Mouse (Mus musculus) small intestine, adult 2 months (tissue): Measurements from ENCODE around the gene Tox2. TPM values are rescaled to one million over a fixed set of nuclear protein-coding genes. Genes with fewer than 3 reads are reported as not detected.
A peak's percentile ranks its signal among the peaks of the same experiment; 100 is the strongest.

Source experiments
- H3K27ac ChIP-seq: fragments of 200-500 bp; 2 replicates; pipeline ENCODE4 v1.5.1; 2012; ENCODE audit warnings: low read depth, low read length, control low read depth, inconsistent platforms; ENCODE audit not compliant: insufficient read depth
- H3K27me3 ChIP-seq: fragments of 200-500 bp; 2 replicates; pipeline ENCODE4 v1.6.1; 2012; ENCODE audit warnings: mild to moderate bottlenecking, moderate library complexity, low read length, inconsistent platforms; ENCODE audit not compliant: control insufficient read depth, insufficient read depth
- H3K36me3 ChIP-seq: fragments of 200-500 bp; 2 replicates; pipeline ENCODE4 v1.6.1; 2012; ENCODE audit warnings: mild to moderate bottlenecking, low read length, control low read depth, inconsistent platforms; ENCODE audit not compliant: control insufficient read depth, insufficient read depth
- H3K4me1 ChIP-seq: fragments of 200-500 bp; 2 replicates; pipeline ENCODE4 v1.6.1; 2012; ENCODE audit warnings: low read length, inconsistent platforms, mixed read lengths; ENCODE audit not compliant: control insufficient read depth, insufficient read depth, insufficient read length
- H3K4me3 ChIP-seq: fragments of 200-500 bp; 2 replicates; pipeline ENCODE4 v1.5.1; 2012; ENCODE audit warnings: low read depth, mild to moderate bottlenecking, control low read depth, inconsistent platforms, low read length, moderate library complexity
- CTCF ChIP-seq: fragments of 200-500 bp; IDR thresholded peaks from 2 replicates; pipeline ENCODE4 v1.5.1; 2012; ENCODE audit warnings: low read depth, mild to moderate bottlenecking, control low read depth, inconsistent platforms, low read length, moderate library complexity, mixed read lengths; ENCODE audit not compliant: insufficient replicate concordance, insufficient read length; ENCODE audit errors: extremely low read depth
- POLR2A ChIP-seq: fragments of 200-500 bp; IDR thresholded peaks from 2 replicates; pipeline ENCODE4 v1.6.1; 2012; ENCODE audit warnings: low read depth, mild to moderate bottlenecking, control low read depth, inconsistent platforms, low read length, moderate library complexity
- WGBS: fragments of 180-500 bp; shearing (Covaris S2); methylation state at CpG from one replicate; pipeline ENCODE4 v1.1.7; 2018; 5-methylcytosine and 5-hydroxymethylcytosine counted together
- polyA plus RNA-seq: library from polyadenylated mRNA; depleted of rRNA; stranded (reverse); fragments of >200 nt; gene quantifications from 2 replicates; pipeline ENCODE4 v1.2.3, GENCODE M21; 2012

Tox2 gene
- polyA plus RNA-seq, 1 experiment = 15.1 TPM

DNA sequence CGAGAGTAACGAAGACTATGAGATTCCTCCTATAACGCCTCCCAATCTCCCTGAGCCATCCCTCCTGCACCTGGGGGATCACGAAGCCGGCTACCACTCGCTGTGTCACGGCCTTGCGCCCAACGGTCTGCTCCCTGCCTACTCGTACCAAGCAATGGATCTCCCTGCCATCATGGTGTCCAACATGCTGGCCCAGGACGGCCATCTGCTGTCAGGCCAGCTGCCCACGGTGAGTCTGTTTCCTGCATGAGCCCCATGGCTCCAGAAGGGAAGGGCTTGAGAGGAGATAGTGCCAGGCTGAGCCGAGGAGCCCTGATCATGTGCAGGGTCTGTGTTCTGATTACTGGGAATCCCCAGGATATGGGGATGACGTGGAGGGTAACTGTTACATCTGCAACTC lies 73.1 kb downstream of the Tox2 start:
- no peak for TF ChIP-seq CTCF
- TF ChIP-seq POLR2A = no peak
- H3K4me3 ChIP-seq = no peak overlapping the region
- no peak overlapping the region for H3K27ac ChIP-seq
- no peaks in the 10 kb centered on the region for H3K36me3 ChIP-seq
- peaks cover 3% of the 10 kb centered on the region; the same call in 1 of the 2 replicates for H3K27me3 ChIP-seq
- peaks cover 5% of the 10 kb centered on the region; the same call in 1 of the 2 replicates for H3K4me1 ChIP-seq
- 94% methylated on average over 14 of the region's 14 CpGs for WGBS

DNA sequence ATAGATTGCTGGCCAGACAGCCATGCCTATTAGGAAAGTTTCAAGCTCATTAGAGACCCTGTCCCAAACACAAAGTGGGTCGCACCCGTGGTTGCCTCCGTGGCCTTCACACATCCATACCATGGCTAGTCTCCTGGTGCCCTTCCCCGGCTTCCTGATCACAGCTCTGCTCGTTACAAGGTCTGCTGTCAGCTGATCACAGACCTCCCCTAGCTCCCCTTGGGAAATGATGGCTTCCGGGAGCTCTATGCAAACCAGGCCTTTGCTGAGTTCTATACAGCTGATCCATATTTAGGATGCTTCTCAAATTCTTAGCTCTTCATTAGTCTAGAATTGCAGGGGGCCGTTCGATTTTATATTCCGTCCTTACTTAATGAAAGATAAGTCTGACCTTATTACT lies 75.1 kb downstream of the Tox2 start:
- Histone ChIP-seq H3K36me3 (no peaks in the 10 kb centered on the region), H3K27ac (no peak overlapping the region), H3K4me3 (no peak overlapping the region), H3K4me1 (peaks cover 5% of the 10 kb centered on the region; the same call in 1 of the 2 replicates), H3K27me3 (peaks cover 3% of the 10 kb centered on the region; the same call in 1 of the 2 replicates)
- WGBS = 50% methylated on average over 9 of the region's 9 CpGs
- TF ChIP-seq CTCF (no peak), POLR2A (no peak)

DNA sequence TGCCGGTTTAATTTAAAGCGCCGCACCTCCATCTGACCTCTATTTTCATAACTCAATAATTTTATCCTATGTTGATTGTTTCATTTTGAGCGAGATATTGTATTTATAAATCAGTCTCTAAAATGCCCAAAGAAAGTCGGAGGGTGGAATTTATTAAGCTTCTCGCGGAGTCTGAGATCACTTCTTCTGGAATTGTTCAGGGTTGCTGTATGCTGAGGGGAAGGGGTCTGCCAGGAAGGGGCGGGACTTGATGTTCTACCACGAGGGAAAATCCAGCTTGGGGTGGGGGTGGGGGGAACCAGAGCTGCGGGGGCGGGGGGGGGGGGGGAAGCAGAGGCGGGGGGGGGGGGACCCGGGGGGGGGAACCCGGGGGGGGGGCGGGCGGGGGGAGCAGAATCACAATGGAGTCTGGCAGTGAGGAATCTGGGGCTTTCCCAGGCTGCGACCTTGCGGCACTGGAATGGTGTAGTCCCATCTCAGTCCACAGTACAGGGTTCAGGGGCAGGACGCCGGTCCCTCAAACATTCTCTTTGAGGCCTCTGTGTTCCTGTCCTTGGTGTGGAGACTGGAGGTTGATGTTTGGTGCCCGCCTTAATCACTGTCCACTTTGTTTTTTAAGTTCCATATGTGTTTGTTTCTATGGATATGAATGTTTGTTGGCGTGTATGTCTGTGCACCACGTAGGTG lies 77.9 kb downstream of the Tox2 start:
- Histone ChIP-seq H3K36me3 (no peaks in the 10 kb centered on the region), H3K4me3 (no peak overlapping the region), H3K27me3 (peaks cover 3% of the 10 kb centered on the region; the same call in 1 of the 2 replicates), H3K4me1 (peaks cover 5% of the 10 kb centered on the region; the same call in 1 of the 2 replicates), H3K27ac (no peak overlapping the region)
- WGBS = 73% methylated on average over 16 of the region's 23 CpGs
- no peak for TF ChIP-seq POLR2A
- TF ChIP-seq CTCF = no peak

DNA sequence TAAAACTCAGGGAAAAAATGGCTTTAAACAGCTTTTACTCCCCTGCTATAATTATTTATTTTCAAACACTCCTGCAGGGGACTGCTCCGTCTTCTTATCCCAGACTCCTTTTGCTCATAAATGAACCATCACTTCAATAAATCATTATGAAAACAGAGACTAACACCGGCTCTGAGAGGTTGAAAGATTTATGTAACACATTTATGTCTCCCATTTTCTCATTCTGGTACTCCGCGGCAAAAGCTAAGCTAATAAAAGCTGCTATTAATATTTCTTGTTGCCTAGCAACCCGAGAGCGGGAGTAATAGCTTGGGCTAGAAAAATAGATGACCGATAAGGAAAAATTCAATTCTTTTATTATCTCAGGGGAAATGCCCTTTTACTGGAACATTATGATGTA lies 81.9 kb downstream of the Tox2 start:
- Histone ChIP-seq H3K27ac (no peak overlapping the region), H3K4me3 (no peak overlapping the region), H3K27me3 (no peaks in the 10 kb centered on the region), H3K4me1 (peaks cover 5% of the 10 kb centered on the region), H3K36me3 (no peaks in the 10 kb centered on the region)
- no peak for TF ChIP-seq POLR2A
- no peak for TF ChIP-seq CTCF
- 12% methylated on average over 7 of the region's 7 CpGs for WGBS

DNA sequence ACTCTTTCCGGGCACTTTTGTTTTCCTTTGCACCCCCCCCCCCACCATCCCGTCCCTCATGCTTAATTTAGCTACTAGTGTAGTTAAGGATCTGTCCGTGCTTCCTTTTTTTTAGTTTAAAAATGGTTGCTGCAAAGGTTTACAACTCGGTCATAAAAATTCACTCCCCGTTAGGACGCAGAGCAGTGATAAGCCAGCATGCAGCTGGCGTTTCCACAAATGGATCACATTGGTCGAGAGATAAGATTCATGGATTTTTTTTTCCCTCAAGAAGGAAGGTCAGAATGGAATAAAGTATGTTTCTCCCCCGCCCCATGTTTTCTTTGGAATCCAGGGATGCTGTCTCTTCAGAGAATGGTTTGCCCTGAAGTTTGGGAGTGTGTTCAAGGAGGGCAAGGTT lies 82.4 kb downstream of the Tox2 start:
- no peak for TF ChIP-seq POLR2A
- H3K4me3 ChIP-seq = no peak overlapping the region
- WGBS = 7% methylated on average over 9 of the region's 9 CpGs

DNA sequence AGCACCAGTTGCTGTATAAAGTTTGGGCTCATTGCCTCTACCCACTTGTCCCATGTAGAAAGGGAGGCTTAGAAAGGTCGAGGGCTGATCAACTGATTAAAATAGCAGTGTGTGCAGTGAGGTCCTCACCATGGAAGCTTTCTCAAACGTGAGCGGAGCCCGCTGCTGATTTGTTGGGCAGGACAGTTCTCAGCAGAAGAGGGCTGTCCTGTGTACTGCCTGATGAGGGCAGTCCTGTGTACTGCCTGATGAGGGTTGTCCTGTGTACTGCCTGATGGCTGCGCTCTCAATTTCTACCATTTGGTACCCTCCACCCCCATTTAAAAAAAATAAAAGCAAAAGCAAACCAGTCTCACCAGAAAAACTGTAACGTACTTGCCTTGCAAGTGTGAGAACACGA lies 82.8 kb downstream of the Tox2 start:
- H3K27ac ChIP-seq = no peak overlapping the region
- no peaks in the 10 kb centered on the region for H3K27me3 ChIP-seq
- H3K4me3 ChIP-seq = no peak overlapping the region
- H3K4me1 ChIP-seq = peaks cover 5% of the 10 kb centered on the region
- no peaks in the 10 kb centered on the region for H3K36me3 ChIP-seq
- 21% methylated on average over 7 of the region's 7 CpGs for WGBS
- TF ChIP-seq CTCF (no peak), POLR2A (no peak)

More for the DNA sequence above, 82.4 kb downstream of the Tox2 start:
- Histone ChIP-seq H3K27ac (no peak overlapping the region), H3K4me1 (peaks cover 5% of the 10 kb centered on the region), H3K36me3 (no peaks in the 10 kb centered on the region), H3K27me3 (no peaks in the 10 kb centered on the region)

DNA sequence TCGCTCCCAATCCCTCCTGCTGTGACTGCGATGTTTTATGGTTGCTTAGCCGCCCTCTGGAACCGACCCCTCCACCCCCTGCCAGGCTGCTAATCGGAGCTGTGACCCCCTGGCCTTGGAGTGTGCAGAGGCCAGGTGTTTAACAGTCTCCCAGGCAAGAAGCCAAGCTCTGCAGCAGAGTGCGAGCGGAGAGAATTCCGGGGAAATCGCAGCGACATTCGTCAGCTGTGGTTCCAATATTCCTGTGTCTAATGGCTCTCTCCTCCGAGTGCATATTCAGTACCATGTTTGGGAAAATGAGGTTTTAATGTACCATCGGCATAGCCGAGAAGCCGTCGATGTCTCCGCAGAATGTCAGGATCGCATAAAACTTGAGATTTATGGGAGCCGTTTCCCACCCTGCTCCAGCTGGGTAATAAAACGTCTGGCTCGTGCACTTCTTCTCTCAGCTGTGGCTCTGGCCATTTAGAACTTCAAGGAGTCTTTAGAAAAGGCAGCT lies 86.0 kb downstream of the Tox2 start:
- no peaks in the 10 kb centered on the region for H3K27me3 ChIP-seq
- H3K36me3 ChIP-seq = no peaks in the 10 kb centered on the region
- H3K27ac ChIP-seq = no peak overlapping the region
- H3K4me3 ChIP-seq = peak overlapping the region; percentile 9; the same call in 1 of the 2 replicates
- TF ChIP-seq CTCF (no peak), POLR2A (no peak)
- peaks cover 5% of the 10 kb centered on the region for H3K4me1 ChIP-seq
- WGBS = 4% methylated on average over 21 of the region's 21 CpGs
